ENCODE assay signal across 8 mouse cellular contexts in the genomic region with DNA sequence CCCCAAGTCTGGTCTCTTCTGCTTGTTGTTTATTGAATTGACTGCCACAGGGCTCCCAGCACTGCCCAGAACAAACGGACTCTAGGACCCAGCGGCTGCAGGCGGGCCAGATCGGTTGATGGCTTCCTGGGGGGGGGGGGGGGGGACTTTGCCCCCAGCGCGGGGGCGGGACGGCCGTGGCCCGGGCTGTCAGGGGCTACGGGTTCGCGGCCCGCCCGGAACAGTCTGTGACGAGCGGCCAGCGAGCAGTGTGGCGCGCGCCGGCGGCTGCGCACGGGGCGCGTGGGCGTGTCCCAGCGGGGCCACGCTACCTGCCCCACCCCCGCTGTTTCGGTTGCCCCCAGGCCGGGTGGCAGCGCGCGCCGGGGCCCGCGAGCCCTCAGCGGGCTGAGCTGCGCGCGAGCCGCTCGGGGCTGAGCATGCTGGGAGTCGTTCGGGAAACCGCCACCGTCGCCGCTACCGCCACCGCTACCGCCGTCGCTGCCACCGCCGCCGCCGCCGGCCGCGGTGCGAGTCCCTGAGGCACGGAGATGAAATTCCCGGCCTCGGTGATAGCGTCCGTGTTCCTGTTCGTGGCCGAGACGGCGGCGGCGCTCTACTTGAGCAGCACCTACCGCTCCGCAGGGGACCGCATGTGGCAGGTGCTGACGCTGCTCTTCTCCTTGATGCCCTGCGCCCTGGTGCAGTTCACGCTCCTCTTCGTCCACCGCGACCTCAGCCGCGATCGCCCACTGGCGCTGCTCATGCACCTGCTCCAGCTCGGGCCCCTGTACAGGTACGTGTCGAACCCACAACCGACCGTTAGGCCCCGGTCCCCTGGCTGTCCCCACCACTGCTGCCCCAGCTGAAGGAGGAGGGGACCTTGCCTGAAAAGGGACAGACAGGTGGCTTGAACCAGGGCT. TPM values are rescaled to one million over a fixed set of nuclear protein-coding genes. Genes with fewer than 3 reads are reported as not detected.
A peak's percentile ranks its signal among the peaks of the same experiment; 100 is the strongest.
DNase-seq lines count a peak whose midpoint lies in the region; ATAC-seq lines count a peak whose summit lies in the region.

Gene Xk (plus strand): TSS at position 297 of the 902 bp plus-strand sequence.

- peak within 1 kb of the TSS; percentile 52 for H3K4me2 ChIP-seq in heart, embryonic 14.5 days (ENCODE audit: low read length)
- H3K4me2 ChIP-seq in liver, embryonic 15.5 days: peak within 1 kb of the TSS; percentile 65
- H3K4me2 ChIP-seq in neural tube, embryonic 11.5 days (ENCODE audit: low read depth): peak within 1 kb of the TSS; percentile 43
- H3K4me2 ChIP-seq in stomach, embryonic 16.5 days (ENCODE audit: low read depth, low read length): peak within 1 kb of the TSS; percentile 51

- H3K9ac ChIP-seq in heart, embryonic 14.5 days (ENCODE audit: low read length): peak within 1 kb of the TSS; percentile 76
- H3K9ac ChIP-seq in liver, embryonic 15.5 days: peak within 1 kb of the TSS; percentile 81
- H3K9ac ChIP-seq in neural tube, embryonic 11.5 days (ENCODE audit: low read length): peak within 1 kb of the TSS; percentile 53
- H3K9ac ChIP-seq in stomach, embryonic 16.5 days (ENCODE audit: low read length): peak within 1 kb of the TSS; percentile 71

- 8% methylated on average over 85 of the region's 94 CpGs for WGBS in heart, embryonic 14.5 days
- WGBS in liver, embryonic 15.5 days (ENCODE audit: insufficient replicate concordance): 7% methylated on average over 78 of the region's 94 CpGs
- WGBS in neural tube, embryonic 11.5 days: 10% methylated on average over 47 of the region's 94 CpGs
- 8% methylated on average over 61 of the region's 94 CpGs for WGBS in stomach, embryonic 16.5 days

- peak; percentile 74 for DNase-seq in CD4-positive, CD25-positive, alpha-beta regulatory T cell, adult 2 months (ENCODE audit: low read depth, low spot score)
- peak; percentile 88 for DNase-seq in brain, adult 2 months (ENCODE audit: low read depth, low spot score)
- peak; percentile 67 for DNase-seq in kidney, postnatal 10 days
- DNase-seq in neural tube, embryonic 11.5 days (ENCODE audit: low spot score): peak; percentile 56

- ATAC-seq in erythroid progenitor cell, adult 5-6 weeks (replicated peaks; ENCODE audit: low FRiP score, poor library complexity, severe bottlenecking): peak; percentile 68
- ATAC-seq in heart, embryonic 14.5 days (ENCODE audit: insufficient number of reproducible peaks, insufficient read depth, low FRiP score, low read depth): peak; percentile 79
- peak; percentile 93 for ATAC-seq in liver, embryonic 15.5 days (ENCODE audit: insufficient read depth)
- peak; percentile 92 for ATAC-seq in neural tube, embryonic 11.5 days (ENCODE audit: insufficient read depth, low FRiP score, low TSS enrichment)
- peak; percentile 92 for ATAC-seq in stomach, embryonic 16.5 days (ENCODE audit: insufficient read depth, low FRiP score)

- no peaks in the 10 kb centered on the region for H3K27me3 ChIP-seq in heart, embryonic 14.5 days (ENCODE audit: control insufficient read depth, insufficient read depth, low read length)
- no peaks in the 10 kb centered on the region for H3K27me3 ChIP-seq in liver, embryonic 15.5 days
- no peaks in the 10 kb centered on the region for H3K27me3 ChIP-seq in neural tube, embryonic 11.5 days (ENCODE audit: control insufficient read depth, insufficient read depth, low read length)
- H3K27me3 ChIP-seq in stomach, embryonic 16.5 days (ENCODE audit: control insufficient read depth, insufficient read depth, low read length): no peaks in the 10 kb centered on the region

- H3K9me3 ChIP-seq in heart, embryonic 14.5 days (ENCODE audit: control insufficient read depth, low read length): no peaks in the 10 kb centered on the region
- H3K9me3 ChIP-seq in liver, embryonic 15.5 days (replicated peaks): no peaks in the 10 kb centered on the region
- H3K9me3 ChIP-seq in neural tube, embryonic 11.5 days (ENCODE audit: control insufficient read depth, low read length): no peaks in the 10 kb centered on the region
- H3K9me3 ChIP-seq in stomach, embryonic 16.5 days (replicated peaks; ENCODE audit: control insufficient read depth, low read length): no peaks in the 10 kb centered on the region

- H3K36me3 ChIP-seq in heart, embryonic 14.5 days (ENCODE audit: control insufficient read depth, insufficient read depth, low read length): no peaks in the 10 kb centered on the region
- no peaks in the 10 kb centered on the region for H3K36me3 ChIP-seq in liver, embryonic 15.5 days (replicated peaks)
- no peaks in the 10 kb centered on the region for H3K36me3 ChIP-seq in neural tube, embryonic 11.5 days (ENCODE audit: control insufficient read depth, insufficient read depth, low read length)
- H3K36me3 ChIP-seq in stomach, embryonic 16.5 days (ENCODE audit: control insufficient read depth, insufficient read depth, low read length): no peaks in the 10 kb centered on the region

- H3K4me1 ChIP-seq in heart, embryonic 14.5 days (ENCODE audit: control insufficient read depth in 2 of 2, insufficient read depth in 2 of 2, low read length in 2 of 2): no peaks in the 10 kb centered on the region
- H3K4me1 ChIP-seq in liver, embryonic 15.5 days (replicated peaks): peaks cover 10% of the 10 kb centered on the region
- H3K4me1 ChIP-seq in neural tube, embryonic 11.5 days (ENCODE audit: control insufficient read depth, insufficient read depth, low read length): no peaks in the 10 kb centered on the region
- no peaks in the 10 kb centered on the region; the same call in 1 of the 2 replicates for H3K4me1 ChIP-seq in stomach, embryonic 16.5 days (ENCODE audit: control insufficient read depth, insufficient read depth, low read length)

- H3K4me3 ChIP-seq in heart, embryonic 14.5 days (ENCODE audit: control insufficient read depth in 1 of 2, insufficient read depth in 1 of 2, low read depth in 1 of 2, low read length in 2 of 2): peak within 1 kb of the TSS; percentile 56 to 68
- peak within 1 kb of the TSS; percentile 76 for H3K4me3 ChIP-seq in liver, embryonic 15.5 days (replicated peaks)
- H3K4me3 ChIP-seq in neural tube, embryonic 11.5 days (ENCODE audit: low read depth, low read length): peak within 1 kb of the TSS; percentile 52
- H3K4me3 ChIP-seq in stomach, embryonic 16.5 days (replicated peaks; ENCODE audit: low read length): peak within 1 kb of the TSS; percentile 57

- peak within 1 kb of the TSS; percentile 39 to 55; a peak in 3 of 4 replicates for H3K27ac ChIP-seq in heart, embryonic 14.5 days (replicated peaks in 1 of 2; ENCODE audit: control insufficient read depth in 1 of 2, insufficient read depth in 1 of 2, low read depth in 2 of 2, low read length in 2 of 2)
- H3K27ac ChIP-seq in liver, embryonic 15.5 days (replicated peaks): peak within 1 kb of the TSS; percentile 91
- H3K27ac ChIP-seq in neural tube, embryonic 11.5 days (ENCODE audit: low read depth, low read length): no peak within 1 kb of the TSS
- peak within 1 kb of the TSS; percentile 70 for H3K27ac ChIP-seq in stomach, embryonic 16.5 days (ENCODE audit: low read length)

RNA-seq across cellular contexts. Expression of gene Xk, which starts in this region (rescaled TPM):
- total RNA-seq in erythroid progenitor cell, adult 5-6 weeks (2015; ENCODE audit: low replicate concordance): 121 and 139 TPM in 2 replicates
- 73.2 and 74.3 TPM in 2 replicates for total RNA-seq in erythroid progenitor cell, adult 5-6 weeks (2017; ENCODE audit: low replicate concordance)
- polyA plus RNA-seq in heart, embryonic 14.5 days (2014; fragmentation: Nextera tagmentation; extraction: Ambion mirVana): 4.4 and 4.5 TPM in 2 replicates
- 24.3 and 25.4 TPM in 2 replicates for polyA plus RNA-seq in liver, embryonic 15.5 days (2015; fragmentation: Nextera tagmentation; extraction: Ambion mirVana)
- polyA plus RNA-seq in neural tube, embryonic 11.5 days (2014; fragmentation: Nextera tagmentation; extraction: Ambion mirVana): 2.5 and 3.4 TPM in 2 replicates
- 5.1 and 5.5 TPM in 2 replicates for polyA plus RNA-seq in stomach, embryonic 16.5 days (2015; fragmentation: Nextera tagmentation; extraction: Ambion mirVana)
